Mouse (Mus musculus) embryo, embryonic 10.5 days (tissue): ENCODE results near the gene Sipa1l1.

Source experiments
- DNase-seq: peaks from one replicate; pipeline ENCODE4 v3.0.0-alpha.2; 2015; ENCODE audit warnings: low spot score

Gene Sipa1l1

DNA sequence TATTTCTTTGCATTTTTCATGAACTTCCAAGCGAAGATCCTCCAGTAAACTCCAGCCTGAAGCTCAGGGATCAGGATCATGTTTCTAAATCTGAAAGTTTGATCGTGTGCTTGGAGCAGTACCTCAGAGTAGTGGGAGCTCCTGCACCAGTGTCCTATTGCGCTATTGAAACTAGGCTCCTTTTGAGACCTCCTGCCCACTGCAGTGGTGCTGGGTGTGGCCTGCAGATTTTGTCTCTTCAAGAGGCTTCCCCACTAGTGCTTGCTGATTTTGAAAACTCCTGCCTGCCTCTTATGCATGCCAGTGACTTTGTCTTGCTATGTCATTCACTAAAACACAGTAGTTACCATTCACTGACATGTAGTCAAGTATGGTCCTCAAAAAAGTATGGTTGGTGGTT is 213.8 kb downstream of the Sipa1l1 start:
- no peak for DNase-seq

GRCm38 (mm10) chr12:82384719-82385118 is 215.6 kb downstream of the Sipa1l1 start:
- DNase-seq: no peak

DNA sequence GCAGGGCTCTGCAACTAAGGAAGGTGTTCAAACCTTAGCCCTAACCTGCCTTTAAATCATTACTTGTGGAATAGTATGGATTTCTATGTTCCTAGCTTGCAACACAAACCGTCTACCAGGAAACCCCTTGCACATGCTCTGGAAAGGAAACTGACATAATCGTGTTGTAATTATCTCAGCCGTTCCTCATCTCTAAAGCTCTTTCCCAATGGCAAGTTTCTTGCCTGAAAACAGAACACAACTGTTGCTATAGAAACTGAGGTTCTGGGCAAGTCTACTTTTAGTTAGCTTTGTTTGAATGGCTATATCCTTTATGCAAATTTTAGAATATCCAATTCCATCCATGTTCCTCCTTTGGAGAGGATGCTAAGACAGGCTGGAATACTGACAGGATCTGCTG is 217.9 kb downstream of the Sipa1l1 start:
- no peak for DNase-seq

GRCm38 (mm10) chr12:82387647-82388046 is 218.5 kb downstream of the Sipa1l1 start:
- no peak for DNase-seq

- no peak for DNase-seq
Observed at GRCm38 (mm10) chr12:82388144-82388543, 219.0 kb downstream of the Sipa1l1 start.

- no peak for DNase-seq
Observed at GRCm38 (mm10) chr12:82394118-82394861, 225.2 kb downstream of the Sipa1l1 start.

DNA sequence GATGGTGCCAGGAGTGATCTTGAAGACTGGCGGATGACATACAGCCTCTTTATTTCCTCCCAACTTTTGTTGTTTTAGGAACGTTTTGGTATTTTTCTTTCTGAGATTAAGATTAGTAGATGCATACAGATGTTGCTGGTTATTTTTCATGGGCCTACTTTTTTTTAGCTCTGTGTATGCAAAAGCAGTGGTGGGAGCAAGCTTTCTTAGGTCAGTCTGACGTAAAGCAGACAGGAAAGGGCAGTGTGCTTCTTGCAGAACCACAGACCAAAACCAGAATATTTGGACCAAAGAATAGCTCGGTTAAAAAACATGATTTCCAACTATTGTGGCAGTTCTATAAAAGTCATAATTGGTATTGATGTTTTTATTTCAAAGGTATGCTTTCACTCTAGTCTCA is 226.1 kb downstream of the Sipa1l1 start:
- DNase-seq: no peak

DNA sequence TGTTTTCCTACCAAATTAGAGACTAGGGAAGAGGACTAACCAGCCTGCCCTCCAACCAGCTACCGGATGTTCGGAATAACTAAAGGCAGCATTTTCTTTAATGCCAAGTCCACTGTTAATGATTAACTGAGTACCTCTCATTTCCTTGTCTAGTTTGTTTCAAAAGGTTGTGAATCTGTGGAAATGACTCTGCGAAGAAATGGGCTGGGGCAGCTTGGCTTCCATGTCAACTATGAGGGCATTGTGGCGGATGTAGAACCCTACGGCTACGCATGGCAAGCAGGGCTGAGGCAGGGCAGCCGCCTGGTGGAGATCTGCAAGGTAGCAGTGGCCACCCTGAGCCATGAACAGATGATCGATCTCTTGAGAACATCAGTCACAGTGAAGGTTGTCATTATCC is 228.1 kb downstream of the Sipa1l1 start:
- no peak for DNase-seq

GRCm38 (mm10) chr12:82397751-82398150 is 228.6 kb downstream of the Sipa1l1 start:
- no peak for DNase-seq

GRCm38 (mm10) chr12:82398926-82399325 is 229.8 kb downstream of the Sipa1l1 start:
- no peak for DNase-seq

GRCm38 (mm10) chr12:82399971-82400720 is 231.0 kb downstream of the Sipa1l1 start:
- no peak for DNase-seq

DNA sequence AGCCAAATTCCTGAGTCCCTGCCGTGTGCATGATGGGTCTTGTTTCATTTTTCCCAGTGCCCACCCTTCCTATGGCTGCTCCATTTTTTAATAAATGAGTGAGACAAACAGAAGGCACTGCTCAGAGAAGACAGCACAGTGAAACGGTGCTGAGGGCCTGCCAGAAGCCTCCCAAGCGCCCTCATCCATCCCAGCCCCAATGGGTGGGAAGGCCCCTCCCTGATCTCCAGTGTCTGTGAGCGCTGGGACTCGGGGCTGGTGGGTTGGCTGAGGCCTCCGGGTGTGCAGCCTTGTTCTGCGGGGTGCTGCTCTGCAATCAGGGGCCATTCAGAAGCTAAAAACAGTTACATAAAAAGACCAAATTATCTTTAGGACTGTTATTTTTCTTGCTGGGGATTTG is 231.7 kb downstream of the Sipa1l1 start:
- no peak for DNase-seq

GRCm38 (mm10) chr12:82401440-82401839 is 232.3 kb downstream of the Sipa1l1 start:
- no peak for DNase-seq

GRCm38 (mm10) chr12:82402635-82403034 is 233.5 kb downstream of the Sipa1l1 start:
- no peak for DNase-seq

GRCm38 (mm10) chr12:82407531-82408255 is 238.6 kb downstream of the Sipa1l1 start:
- no peak for DNase-seq

GRCm38 (mm10) chr12:82408486-82408885 is 239.4 kb downstream of the Sipa1l1 start:
- DNase-seq: no peak

DNA sequence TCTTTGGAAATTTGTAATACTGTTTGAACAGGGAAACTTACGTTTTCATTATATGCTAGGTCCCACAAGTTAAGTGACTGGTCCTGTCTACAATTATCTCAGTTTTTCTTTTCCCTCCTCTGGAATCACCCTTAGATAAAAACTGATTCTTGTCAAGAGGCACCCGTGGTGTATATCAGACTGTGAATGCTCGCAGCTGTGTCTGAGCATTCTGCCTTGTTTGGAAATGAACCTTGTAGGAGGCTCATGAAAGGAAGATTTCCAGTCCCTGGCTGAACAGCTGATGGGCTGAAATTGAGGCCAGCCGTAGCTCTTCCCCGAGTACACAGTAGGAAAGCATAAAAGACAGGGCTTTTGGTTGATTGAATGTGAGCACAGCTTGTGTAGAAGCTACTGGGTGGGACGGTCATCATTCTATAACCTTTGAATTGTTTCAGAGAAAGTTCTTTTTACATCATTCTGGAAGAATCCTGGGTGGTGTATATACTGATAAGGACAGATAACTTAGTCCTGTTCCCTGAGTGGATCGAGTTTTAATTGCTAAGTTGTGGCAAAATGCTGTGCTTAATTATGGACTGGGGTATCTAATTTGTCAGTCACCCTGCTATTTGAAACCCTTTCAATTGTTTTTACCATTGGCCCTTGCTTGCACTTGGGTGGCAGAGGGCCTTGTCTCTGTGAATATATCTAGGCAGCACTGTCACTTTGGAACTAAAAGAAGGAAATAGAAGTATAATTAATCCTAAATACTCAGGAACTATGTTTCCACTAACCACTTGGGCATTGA is 240.8 kb downstream of the Sipa1l1 start:
- no peak for DNase-seq

- DNase-seq: no peak
Observed at GRCm38 (mm10) chr12:82412291-82413032, 243.3 kb downstream of the Sipa1l1 start.

DNA sequence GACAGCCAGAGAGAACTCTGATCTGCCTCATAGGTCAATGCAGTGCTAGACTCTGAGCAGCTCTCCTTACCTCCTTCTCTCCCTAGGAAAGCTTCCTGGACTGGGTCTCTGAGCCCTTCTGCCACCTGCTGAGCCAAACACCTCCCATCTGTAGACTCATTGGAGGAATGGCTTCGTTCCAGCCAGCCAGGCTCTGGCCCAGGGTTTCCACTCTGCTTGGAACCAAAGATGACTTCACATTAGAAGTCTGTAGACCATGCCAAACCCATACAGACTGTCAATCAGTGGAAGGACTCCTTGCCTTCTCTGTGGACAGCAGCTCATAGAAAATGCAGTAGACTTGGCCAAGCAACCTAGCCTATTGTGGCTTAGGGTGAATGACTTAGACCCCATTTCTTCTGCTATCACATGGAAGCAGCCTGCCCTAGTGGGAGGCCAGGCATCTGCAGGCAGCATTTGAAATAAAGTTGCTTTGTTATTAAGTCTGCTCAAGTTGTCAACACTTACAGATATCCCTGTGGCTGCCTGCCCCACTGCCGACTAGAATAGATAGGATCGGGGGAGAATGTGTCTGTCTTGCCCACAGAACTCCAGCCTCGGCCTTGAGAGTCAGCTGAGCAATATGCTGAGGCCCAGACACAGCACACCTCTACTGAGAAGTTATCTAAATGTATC is 246.7 kb downstream of the Sipa1l1 start:
- DNase-seq: no peak

DNA sequence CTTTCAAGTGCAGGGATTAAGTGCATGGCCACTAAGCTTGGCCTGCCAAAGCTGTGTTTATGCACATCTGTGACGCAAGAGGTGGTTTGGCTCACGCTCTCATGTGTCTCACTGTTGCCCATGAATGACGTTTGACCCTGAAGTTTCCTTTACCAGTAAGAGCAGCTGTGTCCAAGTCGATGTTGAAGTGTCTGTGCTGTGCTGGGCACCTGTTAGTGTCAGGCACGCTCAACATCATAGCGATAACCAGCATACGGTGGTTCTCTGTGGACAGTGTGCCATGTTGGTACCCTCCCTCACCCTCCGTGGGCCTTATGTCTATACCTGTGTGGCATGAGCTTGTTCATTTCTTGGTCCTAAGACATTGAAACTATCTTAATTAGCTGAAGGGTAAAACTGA is 249.9 kb downstream of the Sipa1l1 start:
- no peak for DNase-seq

GRCm38 (mm10) chr12:82424783-82425182 is 255.7 kb downstream of the Sipa1l1 start:
- no peak for DNase-seq
